Mouse (Mus musculus) regulatory T cell (primary cell): Measurements from ENCODE around the gene Sbno1.

Experiments used
- in situ Hi-C: fragments of 300-600 bp; cut with MboI, MseI; formaldehyde crosslinking; loops from one replicate; pipeline ENCODE4 v1.15.1; 2025; ENCODE audit warnings: high pct_unique_total_duplicates

Sbno1 gene

DNA sequence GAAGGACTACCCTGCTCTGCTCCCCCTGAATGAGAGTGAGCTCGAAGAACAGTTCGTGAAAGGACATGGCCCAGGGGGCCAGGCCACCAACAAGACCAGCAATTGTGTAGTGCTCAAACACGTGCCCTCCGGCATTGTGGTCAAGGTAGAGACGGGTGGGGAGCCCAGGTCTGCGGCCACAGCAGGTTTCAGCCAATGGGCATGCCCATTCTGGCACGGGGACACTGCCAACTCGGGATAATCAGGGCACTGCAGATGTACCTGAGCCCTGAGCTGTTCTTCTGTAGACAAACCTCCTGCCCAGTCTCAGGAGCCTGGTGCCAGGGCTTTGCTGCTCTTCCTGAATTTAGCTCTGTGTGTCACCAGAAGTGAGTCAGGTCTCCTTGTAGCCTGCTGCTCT lies 87.0 kb downstream of the Sbno1 start:
- in situ Hi-C loops: no loop called here

DNA sequence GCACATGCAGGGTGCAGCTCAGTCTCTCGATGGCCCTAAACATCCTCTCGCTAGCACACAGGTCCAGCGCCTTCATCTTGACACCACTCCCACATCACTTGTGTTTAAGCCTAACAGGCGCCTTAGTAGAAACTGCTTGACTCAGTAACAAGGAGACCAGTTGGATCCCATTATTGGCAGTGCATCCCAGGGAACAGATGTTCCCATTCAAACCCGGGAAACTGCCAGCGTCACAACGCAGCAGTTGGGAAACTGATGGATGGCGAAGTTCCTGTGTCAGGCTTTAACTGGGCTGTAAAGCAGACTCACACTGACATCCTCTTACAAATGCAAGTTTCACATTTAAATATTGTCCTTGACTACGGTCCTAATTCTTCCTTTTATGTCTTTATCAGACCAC lies 87.9 kb downstream of the Sbno1 start:
- in situ Hi-C loops: no loop called here

DNA sequence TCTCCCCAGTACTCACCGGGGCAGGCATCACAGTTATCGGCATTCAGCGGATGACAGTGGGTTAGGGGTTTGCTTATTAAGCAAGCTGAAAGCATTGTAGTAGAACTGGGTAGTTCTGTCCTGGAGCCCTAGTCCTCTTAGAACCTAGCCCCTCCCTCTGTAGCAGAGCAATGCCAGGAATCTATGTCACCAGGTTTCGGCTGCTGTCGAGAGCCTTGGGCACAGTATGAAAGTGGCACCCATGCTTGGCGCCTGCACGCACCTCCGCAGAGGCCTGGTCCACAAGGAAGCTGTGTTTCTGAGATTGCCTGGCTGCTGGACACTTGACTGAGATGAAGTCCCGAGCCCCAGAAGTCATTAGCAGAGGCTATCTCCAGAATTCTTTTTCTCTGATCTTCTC lies 88.7 kb downstream of the Sbno1 start:
- in situ Hi-C loops: no loop called here

DNA sequence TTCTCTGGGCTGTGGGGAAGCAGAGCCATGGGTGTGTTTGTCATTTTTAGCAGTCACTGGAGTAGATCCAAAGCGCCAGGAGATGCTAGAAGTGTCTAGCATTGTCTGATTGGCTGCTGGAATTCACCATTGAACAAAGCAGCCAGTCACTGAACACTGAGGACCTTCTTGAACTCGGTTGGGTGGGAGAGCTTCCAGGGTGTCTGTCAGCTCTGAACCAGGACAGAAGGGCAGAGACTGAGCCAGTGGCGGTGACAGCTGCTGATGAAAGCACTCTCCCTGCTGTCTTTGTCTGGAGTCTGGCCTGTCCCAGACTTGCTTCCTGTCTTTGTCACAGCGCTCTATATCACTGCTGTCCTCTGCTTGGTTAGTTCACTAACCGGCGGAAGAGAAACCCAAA lies 91.4 kb downstream of the Sbno1 start:
- in situ Hi-C loops: no loop called here

DNA sequence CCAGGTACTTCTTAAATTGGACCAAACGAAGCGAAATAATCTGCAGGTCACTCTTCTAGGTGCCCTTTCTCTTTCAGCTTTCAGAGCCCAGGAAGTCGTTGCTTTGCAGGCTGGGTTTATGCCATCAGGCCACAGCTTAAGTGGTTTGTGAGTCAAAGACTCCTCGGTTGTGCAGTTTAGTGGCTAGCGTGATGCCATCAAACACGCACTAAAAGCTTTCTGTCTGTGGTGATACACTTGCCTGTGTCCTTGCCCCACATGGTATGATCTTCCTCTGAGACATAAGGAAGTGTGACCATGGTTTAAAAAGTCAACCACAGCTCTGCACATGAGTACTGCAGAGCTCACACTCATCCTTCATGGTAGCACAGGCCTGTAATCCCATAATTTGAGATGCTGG lies 95.7 kb downstream of the Sbno1 start:
- in situ Hi-C loops: no loop called here

DNA sequence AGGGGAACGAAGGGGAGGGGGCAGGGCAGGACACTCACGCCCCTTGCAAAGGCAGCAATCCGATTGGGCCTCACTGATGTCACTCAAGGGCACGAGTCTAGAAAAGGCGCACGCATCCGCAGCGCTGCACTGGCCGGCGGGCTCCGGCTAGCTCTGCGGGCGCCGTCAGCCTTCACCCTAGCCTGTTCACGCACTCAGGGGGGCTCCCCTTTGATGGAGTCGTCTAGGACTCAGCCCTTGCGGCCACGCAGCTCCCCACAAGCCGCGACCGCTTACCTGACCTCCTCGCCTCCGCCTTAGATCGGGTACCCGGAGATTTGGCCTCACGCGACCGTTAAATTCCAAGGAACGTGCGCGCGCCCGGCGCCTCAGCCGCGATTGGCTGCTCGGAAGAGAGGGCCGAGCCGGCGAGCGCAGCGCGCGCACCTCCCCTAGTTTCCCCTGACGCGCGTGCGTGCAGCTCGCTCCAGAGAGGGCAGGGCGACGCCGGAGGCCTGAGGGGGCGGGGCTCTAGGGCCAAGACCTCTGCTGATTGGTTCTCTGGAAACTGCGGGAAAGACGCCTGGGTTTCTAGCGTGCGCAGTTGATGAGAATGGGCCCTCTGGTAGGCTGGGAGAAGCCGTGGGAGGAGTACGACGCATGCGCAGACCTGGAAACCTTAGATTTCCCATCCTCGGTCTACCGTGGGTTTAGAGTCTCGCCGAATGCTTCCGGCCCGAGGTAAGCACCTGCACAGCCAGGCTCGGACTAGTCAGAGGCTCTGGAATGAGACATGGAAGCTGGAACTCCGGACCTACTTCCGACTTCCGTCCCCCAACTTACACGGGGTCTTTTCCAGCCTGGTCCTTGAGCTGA lies 98.1 kb downstream of the Sbno1 start, which contains the start of the genes Mphosph9 and 2810006K23Rik:
TSS of gene Mphosph9 (minus strand) at position 463 of the 855 bp plus-strand sequence.
TSS of gene 2810006K23Rik (plus strand) at position 580 of the 855 bp plus-strand sequence.
- in situ Hi-C loops: no loop called here

DNA sequence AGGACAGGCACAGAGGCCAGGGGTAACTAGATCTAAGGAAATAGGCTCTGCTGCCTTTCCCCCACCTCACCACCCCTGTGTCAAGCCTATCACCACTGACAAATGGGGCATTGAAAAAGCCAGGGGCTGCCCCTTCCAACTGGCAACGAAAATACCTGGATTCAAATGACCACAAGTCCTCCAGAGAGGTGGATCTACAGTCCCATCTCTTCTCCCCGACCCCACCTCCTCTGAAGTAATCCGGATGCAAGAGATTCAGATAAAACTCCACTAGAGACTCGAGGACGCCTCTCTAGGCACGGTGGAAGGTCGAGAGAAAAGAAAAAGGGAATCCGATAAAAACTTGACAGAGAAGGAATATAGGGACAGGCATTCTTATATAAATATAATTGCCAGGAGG lies 99.0 kb downstream of the Sbno1 start:
- in situ Hi-C loops: no loop called here
